Mouse (Mus musculus): ENCODE results near the gene Rab5a.
"Not testable (repeated sequence)": the region's sequence is repeated elsewhere in the genome, so short reads cannot be mapped to it uniquely, and the experiment has no call there.

The Rab5a gene

GRCm38 (mm10) chr17:53478858-53479603, at the start of gene Rab5a:
Rab5a (plus strand) TSS chr17:53479234.
- DNase-seq (ENCODE audit: low spot score in 2 of 2), result peak; percentile 99 to 100

GRCm38 (mm10) chr17:53456152-53456551, 22.9 kb upstream of the Rab5a start:
- no peak for DNase-seq (ENCODE audit: low spot score in 2 of 2)

- no peak for DNase-seq (ENCODE audit: low spot score in 2 of 2)
These were observed 22.3 kb upstream of the Rab5a start for GRCm38 (mm10) chr17:53456742-53457141.

- DNase-seq (ENCODE audit: low spot score in 2 of 2), result peak; percentile 76 to 79
These were observed 16.2 kb upstream of the Rab5a start, which contains the start of gene Efhb for GRCm38 (mm10) chr17:53462603-53463495. Efhb (minus strand) TSS chr17:53463321.

GRCm38 (mm10) chr17:53463496-53463840, 15.6 kb upstream of the Rab5a start:
- DNase-seq (ENCODE audit: low spot score in 2 of 2), result no peak

GRCm38 (mm10) chr17:53465569-53465968, 13.5 kb upstream of the Rab5a start:
- DNase-seq (ENCODE audit: low spot score in 2 of 2), result no peak

GRCm38 (mm10) chr17:53468697-53469096, 10.3 kb upstream of the Rab5a start:
- no peak for DNase-seq (ENCODE audit: low spot score in 2 of 2)

GRCm38 (mm10) chr17:53478066-53478857, 772 bp upstream of the Rab5a start:
- DNase-seq (ENCODE audit: low spot score in 2 of 2), result no peak

GRCm38 (mm10) chr17:53479604-53480041, 589 bp downstream of the Rab5a start:
- peak; percentile 65 to 72 for DNase-seq (ENCODE audit: low spot score in 2 of 2)

GRCm38 (mm10) chr17:53480433-53480832, 1.4 kb downstream of the Rab5a start:
- no peak for DNase-seq (ENCODE audit: low spot score in 2 of 2)

- no peak for DNase-seq (ENCODE audit: low spot score in 2 of 2)
These were observed 9.4 kb downstream of the Rab5a start for GRCm38 (mm10) chr17:53488291-53489006.

- no peak for DNase-seq (ENCODE audit: low spot score in 2 of 2)
These were observed 10.0 kb downstream of the Rab5a start for GRCm38 (mm10) chr17:53489007-53489378.

- no peak for DNase-seq (ENCODE audit: low spot score in 2 of 2)
These were observed 23.9 kb downstream of the Rab5a start for GRCm38 (mm10) chr17:53502966-53503365.

- DNase-seq (ENCODE audit: low spot score in 2 of 2), result peak; percentile 34 to 47
These were observed 33.4 kb downstream of the Rab5a start for GRCm38 (mm10) chr17:53512311-53512951.

GRCm38 (mm10) chr17:53519364-53519763, 40.3 kb downstream of the Rab5a start:
- DNase-seq (ENCODE audit: low spot score in 2 of 2), result no peak

GRCm38 (mm10) chr17:53520509-53520908, 41.5 kb downstream of the Rab5a start:
- DNase-seq (ENCODE audit: low spot score in 2 of 2), result no peak

- DNase-seq (ENCODE audit: low spot score in 2 of 2), result no peak
These were observed 49.0 kb downstream of the Rab5a start for GRCm38 (mm10) chr17:53528034-53528433.

GRCm38 (mm10) chr17:53531160-53531559, 52.1 kb downstream of the Rab5a start:
- no peak for DNase-seq (ENCODE audit: low spot score in 2 of 2)

- DNase-seq (ENCODE audit: low spot score in 2 of 2), result no peak
These were observed 53.4 kb downstream of the Rab5a start for GRCm38 (mm10) chr17:53532425-53532824.

GRCm38 (mm10) chr17:53539351-53539750, 60.3 kb downstream of the Rab5a start, which contains the start of gene Pp2d1:
Pp2d1 (minus strand) TSS chr17:53539451.
- not testable (repeated sequence) for DNase-seq (ENCODE audit: low spot score in 2 of 2)

GRCm38 (mm10) chr17:53542536-53542935, 63.5 kb downstream of the Rab5a start:
- no peak for DNase-seq (ENCODE audit: low spot score in 2 of 2)

Measured in right cerebral cortex, postnatal 10 days (tissue).